Mouse (Mus musculus): ENCODE data around the gene Itih2.
A peak's percentile ranks its signal among the peaks of the same experiment; 100 is the strongest.

Itih2 gene

DNA sequence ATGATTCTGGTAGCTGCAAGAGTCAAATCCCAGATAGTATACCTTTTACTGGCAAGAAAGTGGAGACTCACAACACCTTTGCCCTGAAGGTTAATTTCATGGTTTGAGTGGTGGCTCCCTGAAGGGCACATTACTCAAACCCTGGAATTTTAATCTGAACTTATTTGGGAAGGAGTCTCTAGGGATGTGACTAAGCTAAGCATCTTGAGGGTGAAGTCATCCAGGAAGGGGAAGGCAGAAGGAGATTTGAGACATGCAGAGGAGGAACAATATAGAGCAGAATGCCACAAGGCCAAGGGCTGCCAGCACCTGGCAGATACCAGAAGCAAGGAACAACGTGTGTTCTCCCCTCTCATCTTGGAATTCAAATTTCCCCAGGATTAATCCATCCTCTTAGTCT lies 12.4 kb downstream of the Itih2 start:
- DNase-seq (ENCODE audit: low read depth, low spot score), result no peak

DNA sequence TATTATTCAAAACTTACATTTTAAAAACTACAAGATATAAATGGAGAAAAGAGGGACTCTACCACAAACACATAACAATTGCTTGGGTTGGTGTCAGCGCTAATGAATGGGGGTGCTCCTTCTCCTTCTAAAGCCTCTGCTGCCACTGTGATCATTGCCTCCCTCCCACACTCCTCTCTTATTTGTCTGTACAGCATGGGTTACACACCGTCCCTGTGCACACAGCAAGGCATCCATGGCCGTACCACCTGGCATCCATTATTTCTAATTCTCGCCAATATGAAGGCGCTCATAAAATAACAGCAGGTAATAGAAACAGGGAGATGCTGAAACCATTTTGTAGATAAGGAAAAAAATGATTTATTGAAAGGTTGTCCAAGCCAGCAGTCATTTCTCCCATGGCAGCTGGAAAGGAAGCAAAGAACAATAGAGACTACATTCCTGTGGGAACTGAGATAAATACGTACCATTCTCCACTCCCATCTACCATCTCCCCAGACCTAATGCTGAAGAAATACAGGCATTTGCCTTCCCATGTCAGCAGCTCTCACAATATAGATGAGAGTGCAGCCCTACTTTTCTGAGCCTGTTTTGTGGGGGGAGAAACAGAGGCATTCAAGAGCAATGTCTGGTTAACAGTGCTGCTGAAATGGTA lies 22.5 kb downstream of the Itih2 start:
- no peak for DNase-seq (ENCODE audit: low read depth, low spot score)

DNA sequence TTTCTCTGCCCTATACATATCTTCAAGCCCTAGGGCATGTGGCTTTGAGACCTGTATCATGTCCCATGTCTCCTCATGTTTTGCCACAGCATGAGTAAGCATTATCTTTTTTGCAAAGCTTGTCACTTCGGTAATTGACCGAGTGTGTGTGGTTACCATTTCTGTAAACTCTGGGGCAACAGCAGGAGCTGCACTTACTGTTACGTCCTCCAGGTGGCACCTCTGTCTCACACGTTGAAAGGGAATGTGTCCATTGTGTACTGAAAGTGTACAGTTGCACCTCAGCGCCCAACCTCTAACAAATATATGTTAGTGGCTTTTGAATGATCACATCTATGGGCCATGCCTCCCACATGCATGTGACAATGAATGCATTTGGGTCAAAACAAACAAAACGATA lies 30.0 kb downstream of the Itih2 start:
- no peak for DNase-seq (ENCODE audit: low read depth, low spot score)

DNA sequence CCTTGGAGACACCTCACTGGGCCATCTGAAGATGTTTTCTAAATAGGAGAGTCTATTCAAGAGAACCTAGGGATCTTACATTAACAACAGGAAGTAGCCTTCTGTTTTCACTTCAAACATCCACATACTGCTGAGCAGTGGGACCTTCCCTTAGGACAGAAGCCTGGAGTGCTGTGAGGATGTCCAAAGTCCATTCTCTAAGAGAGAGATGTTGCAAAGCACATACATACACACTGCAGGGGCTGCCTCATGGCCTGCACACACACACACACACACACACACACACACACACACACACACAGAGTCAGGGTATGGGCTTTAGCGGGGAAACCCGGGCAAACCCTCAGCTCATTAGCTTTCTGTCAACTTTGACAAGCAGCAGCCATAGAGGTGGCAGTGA lies 30.7 kb downstream of the Itih2 start:
- no peak for DNase-seq (ENCODE audit: low read depth, low spot score)

DNA sequence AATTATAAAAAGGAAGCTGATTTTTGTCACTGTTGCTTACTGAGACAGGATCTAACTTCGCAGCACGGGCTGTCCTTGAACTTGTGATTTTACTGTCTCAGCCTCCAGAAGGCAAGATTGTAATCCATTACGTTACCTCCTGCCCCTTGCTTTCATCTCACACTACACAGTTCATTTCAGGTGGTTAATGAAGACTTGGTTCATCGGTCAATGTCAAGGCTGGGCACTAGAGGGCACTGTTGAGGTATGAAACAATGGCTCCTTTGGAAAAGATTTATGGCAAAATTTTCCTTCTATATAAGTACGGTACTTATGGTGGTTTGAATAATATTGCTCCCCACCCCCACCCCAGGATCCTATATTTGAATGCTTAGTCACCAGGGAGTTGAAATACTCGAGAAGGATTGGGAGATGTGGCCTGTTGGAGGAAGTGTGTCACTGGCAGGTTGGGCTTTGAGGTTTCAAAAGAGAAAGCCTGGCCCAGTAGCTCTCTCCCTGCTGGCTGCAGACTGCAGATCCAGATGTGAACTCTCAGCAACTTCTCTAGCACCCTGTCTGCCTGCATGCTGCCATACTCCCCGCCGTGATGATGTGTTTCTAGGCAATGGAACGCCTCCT lies 32.5 kb downstream of the Itih2 start:
- DNase-seq (ENCODE audit: low read depth, low spot score), result no peak

DNA sequence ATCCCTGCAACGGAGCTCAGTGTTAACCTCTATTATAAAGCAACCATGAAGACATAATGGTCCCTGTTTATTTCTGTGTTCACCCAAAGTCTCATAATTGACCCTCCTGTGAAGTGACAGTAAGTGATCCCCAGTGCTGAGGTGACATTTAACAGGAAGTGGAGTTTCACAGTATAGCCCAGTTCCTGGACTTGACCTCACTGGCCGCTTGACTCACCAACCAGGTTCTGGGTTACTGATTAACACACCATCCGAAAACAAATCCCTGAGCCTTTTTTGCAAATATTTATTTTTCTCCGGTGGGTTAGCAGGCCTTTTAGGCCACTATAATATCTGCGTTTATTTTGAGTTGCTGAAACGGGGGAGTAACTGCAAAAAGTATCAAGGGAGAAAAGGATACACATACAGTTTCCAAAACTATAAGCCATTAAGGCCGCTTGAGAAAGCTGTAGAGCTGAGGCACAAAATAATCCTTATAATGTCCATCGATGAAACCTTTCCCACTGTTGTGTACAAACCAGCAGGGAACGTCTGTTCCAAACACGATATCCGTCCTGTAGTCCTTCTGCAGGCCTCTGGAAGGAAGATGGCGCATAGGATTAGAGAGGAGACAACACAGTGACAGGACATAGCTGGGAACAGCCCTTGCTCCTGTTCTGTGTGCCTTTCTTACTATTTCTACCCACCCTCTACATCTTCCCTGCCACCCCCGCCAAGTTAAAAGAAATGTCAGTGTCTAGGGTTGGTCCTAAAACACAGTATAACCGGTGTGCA lies 36.7 kb downstream of the Itih2 start:
- DNase-seq (ENCODE audit: low read depth, low spot score), result no peak

DNA sequence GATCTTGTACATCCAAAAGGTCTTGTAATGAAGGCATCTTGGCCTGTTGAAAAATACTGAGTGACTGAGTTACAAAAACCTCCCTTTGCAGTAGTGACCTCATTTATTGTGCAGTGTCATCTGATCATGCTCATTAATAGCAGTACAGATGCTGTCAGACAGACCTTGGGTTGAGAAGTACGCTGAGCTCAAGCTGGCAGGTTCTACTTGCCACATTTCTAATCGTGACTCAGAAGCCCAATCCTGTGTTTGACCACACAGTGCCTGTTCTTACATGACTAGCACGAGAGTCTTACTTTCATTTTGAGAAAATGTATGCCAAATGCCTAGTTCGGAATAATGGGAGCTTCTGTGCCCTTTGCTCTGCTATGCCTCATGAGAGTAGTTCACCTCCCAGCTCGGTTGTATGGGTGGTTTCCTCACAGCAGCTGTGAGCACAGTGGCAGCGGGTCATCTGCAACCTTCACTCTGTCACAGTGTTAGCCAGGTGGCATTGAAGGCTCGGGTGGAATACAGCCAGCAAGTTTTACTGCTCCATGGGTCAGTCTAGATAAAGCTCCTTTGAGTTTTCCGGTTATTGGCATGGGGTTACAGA lies 43.8 kb downstream of the Itih2 start:
- no peak for DNase-seq (ENCODE audit: low read depth, low spot score)

DNA sequence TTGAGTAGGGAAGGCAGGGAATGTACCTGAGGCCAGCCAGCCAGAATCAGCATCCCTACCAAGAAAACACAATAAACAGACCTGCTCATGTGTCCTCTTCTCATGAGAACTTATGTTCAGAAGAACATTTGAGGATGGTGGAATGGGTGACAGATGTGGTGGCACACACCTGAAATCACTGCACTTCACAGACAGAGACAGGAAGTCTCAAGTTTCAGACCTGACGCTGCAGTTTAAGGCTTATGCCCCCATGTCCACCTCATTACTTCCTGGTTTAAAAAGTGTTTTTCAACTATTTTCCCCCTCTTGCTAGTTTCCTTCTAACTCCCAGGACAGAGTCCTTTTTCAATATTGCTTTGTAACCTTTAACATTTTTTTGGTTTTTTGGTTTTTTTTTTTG lies 48.5 kb downstream of the Itih2 start:
- no peak for DNase-seq (ENCODE audit: low read depth, low spot score)

DNA sequence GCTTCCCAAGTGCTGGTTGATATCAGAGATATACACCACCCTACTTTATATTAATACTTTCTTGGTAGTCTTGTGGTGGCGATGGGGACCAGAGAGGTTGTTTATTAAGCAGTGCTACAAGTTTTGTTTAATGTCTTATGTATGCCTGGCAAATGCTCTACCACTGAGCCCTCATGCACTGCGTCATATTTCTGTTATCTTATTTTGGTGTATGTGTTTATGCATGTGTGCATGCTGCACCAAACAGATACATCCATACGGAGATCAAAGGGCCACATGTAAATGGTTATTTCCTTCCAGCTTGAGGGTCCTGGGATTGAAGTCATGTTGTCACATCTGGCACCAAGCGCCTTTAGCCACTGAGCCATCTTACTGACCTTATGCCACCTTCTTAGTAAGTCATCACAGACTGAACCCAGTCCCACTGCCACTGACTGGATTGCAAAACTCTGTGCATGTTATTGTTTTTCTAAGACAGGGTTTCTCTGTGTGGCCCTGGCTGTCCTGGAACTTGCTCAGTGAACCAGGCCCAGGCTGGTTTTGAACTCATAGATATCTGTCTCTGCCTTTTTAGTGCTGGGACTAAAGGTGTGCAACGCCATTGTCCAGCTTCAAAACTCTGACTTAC lies 49.6 kb downstream of the Itih2 start:
- no peak for DNase-seq (ENCODE audit: low read depth, low spot score)

DNA sequence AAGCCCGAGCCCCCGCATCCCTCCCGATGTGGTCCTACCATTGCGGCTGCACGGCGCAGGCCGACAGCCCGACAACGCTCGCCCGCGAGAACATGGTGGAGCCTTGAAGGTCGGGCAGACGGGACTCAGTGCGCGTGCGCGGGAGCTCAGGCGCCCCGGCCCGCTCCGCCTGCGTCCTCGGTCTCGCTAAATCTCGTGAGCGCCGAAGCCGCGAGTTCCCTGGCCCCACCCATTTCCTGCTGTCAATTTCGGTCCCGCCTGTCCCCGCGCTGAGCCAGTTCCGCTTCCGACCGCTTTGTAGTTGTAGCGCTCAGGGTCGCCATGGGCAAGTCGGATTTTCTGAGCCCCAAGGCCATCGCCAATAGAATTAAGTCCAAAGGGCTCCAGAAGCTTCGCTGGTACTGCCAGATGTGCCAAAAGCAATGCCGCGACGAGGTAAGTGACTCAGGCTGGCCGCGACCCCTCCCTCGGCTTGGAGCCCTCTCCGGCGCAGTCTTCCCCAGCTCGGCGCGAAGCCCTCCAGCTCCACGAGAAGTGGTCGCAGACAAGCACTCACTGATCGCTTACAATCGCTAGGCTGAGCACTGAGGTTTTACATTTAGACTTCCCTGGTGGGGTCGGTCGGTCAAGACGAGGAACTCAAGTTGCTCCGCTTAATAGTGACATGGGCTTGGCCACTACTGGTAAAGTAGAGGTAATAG lies 50.7 kb downstream of the Itih2 start, which contains the start of the genes Atp5c1 and Kin:
Atp5c1 (minus strand) TSS at position 201 of the 701 bp plus-strand sequence.
Kin (plus strand) TSS at position 284 of the 701 bp plus-strand sequence.
- peak; percentile 93 for DNase-seq (ENCODE audit: low read depth, low spot score)

DNA sequence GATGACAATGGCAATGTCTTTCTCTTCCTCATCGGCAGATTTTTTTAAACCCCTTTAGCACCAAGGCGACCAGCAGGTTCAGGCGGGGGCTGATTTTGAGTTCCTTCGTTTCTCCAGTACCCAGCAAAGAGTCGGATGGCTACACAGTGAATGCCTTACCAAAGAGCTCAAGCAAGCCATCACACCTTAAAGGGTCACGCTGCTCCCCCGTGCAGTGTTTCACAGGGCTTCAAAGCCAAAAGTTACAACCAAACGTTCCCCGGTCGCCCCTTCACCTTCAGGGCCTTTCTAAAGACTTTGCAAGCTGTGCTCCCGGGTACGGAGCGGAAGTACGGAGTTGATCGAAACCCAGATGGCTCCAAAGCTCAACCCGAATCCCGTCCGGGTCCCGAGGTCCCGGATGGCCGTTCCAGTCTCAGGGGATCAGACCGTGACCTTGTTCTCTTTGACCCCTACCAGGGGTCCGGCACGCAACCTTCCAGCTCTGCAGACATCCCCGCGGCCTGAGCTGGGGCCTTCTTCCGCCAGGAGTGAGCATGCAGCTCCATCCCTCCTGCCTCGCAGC lies 51.4 kb downstream of the Itih2 start:
- no peak for DNase-seq (ENCODE audit: low read depth, low spot score)

DNA sequence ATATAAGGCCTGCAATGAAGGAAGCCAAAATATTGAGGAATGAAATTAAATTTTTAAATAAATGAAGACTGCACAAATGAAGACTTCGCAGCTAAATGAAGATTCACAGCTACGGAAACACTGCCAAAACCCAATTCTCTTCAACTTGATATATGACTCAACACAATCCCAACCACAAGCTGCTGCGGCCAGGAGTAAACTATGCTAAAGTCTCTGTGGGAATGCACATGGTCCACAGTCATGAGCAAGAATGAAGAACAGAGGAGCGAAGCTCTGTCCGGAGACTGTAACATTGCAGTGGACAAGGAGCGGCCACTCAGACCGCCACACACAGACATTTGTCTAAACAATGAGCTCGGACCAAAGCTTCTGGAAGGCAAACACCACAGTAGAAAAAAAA lies 54.5 kb downstream of the Itih2 start:
- no peak for DNase-seq (ENCODE audit: low read depth, low spot score)

DNA sequence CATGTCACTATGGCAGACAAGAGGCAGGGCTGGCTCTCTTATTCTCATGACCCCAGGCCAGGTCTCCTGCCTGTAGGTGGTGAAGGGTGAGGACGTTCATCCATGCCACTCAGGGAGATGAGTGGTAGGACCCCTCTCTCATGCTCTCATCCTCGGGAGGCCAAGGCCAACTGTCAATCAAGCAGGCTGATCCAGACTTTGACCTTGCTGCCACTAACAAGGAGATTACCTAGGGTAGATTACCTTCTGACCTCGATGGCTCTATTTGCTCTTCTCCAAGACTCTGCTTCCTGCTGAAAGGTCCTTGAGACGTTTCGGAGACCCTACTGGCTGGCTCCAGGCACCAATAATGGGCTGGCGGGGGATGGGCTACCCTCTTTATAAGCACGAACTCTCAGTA lies 56.7 kb downstream of the Itih2 start:
- no peak for DNase-seq (ENCODE audit: low read depth, low spot score)

DNA sequence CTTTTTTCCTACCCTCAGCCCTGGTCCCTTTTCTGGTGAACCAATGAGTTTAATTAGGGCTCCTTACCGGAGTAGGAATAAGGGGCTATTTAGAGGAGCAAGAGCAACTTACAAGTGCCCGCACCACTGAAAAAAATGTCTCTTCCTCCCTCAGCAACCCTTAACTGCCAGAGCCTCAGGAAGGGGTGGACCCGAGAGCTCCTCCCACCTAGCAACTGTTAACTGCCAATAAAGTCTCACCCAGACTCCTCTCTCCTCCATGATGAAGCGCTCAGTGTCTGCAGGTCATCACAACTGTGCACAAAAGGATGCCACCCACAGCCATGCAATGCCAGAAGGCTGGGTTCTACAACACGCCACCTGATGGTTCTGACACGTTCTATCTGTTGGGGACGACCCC lies 59.4 kb downstream of the Itih2 start:
- DNase-seq (ENCODE audit: low read depth, low spot score), result no peak

DNA sequence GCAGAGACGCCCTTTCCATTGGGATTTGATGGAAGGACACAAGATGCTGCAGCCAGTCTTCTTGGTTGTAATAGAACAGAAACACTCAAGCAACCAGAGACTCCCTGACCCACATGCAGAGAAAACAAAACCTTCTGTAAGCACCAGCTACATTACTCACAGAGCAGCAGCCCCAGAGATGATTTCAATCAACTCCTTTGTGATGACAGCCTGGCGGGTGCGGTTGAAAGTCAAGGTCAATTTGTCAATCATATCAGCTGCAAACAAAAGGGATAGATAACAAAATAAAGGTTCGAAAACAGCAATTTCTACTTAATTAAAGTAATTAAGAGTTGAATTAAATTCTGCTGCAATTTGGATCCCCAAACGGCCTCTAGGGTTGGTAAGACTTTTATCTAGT lies 72.4 kb downstream of the Itih2 start:
- no peak for DNase-seq (ENCODE audit: low read depth, low spot score)

DNA sequence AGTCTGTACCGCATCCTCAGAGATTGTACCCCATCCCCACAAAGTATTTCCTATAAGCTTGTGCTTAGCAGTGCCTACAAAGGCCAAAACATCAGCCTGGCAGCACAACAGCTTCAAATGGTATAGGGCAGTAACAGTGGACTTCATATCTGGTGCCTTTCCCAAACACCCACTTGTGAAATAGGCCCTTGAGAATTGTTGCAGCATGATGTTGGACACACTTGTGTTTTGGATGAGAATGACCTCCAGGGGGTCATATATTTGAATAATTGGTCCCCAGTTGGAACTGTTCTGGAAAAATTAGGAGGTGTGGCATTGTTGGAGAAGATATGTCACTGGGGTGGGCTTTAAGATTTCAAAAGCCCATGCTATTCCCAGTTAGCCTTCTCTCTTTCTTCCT lies 79.2 kb downstream of the Itih2 start:
- no peak for DNase-seq (ENCODE audit: low read depth, low spot score)

DNA sequence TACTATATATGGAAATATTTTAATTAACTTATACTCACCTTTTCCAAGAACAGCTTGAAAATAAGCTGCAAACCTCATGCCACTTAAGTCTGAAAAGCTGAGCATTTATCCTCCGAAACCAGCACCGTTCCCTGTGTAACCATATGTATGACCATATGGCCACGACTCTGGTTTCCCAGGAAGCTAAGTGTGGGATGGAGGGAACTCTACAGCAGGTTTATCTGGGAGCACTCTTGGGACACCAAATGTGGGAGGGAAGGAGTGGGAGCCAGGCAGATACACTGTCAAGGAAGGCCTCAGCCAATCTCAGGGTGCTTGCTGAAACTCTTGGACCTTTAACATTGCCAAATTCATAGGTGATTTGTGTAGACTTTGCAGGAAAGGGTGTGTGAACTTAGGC lies 80.3 kb downstream of the Itih2 start:
- DNase-seq (ENCODE audit: low read depth, low spot score), result no peak

DNA sequence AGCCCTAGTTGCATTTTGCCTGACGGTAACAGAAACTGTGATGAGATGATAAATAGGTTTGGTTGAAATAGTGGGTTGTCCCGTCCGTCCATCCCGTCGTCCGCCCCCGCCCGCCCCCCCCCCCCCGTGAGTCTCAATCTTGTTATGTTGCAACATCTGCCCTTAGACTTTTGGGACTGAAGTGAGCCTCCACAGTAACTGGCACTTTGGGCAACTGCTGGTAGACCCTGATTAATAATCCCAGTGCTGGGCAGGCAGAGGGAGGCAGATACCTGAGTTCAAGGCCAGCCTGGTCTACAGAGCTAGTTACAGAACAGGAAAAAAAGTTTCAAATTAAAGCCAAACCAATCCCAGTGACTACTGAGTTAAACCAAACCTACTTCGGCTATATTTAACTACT lies 81.7 kb downstream of the Itih2 start:
- DNase-seq (ENCODE audit: low read depth, low spot score), result no peak

DNA sequence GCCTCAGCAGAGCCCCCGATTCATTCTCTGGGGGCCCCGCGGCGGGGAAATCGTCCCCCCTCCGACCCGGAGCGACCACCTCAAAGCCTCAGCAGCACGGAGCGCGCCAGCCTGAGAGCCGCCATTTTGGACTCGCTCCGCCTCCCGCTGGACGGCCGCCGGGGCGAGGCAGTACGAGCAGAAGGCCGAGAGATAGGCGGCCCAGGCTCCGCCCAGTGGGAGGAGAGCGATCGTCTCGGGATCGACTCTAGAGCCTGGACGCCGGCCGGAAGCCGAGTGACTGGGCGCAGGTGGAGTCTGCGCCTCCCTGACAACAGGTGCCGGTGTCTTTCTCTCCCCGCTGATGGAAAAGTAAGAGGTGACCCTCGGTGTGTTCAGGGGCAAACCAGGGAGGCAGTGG lies 82.7 kb downstream of the Itih2 start, which contains the start of gene Taf3:
Taf3 (minus strand) TSS at position 136 of the 400 bp plus-strand sequence.
- DNase-seq (ENCODE audit: low read depth, low spot score), result peak; percentile 83

DNA sequence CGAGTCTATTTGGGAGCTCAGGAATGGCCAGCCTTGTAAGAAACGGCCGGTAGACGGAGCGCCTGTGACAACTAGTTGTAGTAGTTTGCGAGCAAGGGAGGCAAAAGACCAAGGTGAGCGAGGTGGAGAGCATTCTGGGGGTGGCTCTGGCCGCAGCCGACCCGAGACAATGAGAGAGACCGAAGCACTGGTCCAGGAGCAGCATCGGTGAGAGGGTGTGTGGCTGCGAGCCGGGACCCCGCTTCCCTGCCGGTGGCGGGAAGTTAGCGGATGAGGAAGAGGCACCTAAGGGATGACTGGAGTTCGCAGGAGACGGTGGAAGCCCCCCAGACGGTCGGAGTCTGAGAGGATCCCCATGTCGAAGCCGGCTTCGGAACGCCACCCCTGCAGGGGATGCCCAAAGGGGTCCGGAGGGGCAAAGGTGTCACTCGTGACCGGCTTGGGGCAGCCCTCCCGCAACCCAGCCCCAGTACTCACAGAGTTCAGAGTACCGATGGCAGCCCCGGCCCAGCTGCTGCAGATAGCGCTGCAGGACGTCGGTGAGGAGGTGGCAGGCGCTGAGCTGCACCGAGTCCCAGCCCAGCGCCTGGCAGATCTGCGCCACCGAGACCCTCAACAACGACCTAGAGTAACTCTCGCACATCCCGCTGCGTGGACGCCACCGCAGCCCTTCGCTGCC lies 83.3 kb downstream of the Itih2 start:
- DNase-seq (ENCODE audit: low read depth, low spot score), result no peak

All from WW6 (cell line).